ENCODE assay signal across 26 mouse cellular contexts in genomic region chr19:25220611-25221010, GRCm38 (mm10). TPM values are rescaled to one million over a fixed set of nuclear protein-coding genes. Genes with fewer than 3 reads are reported as not detected.
DNase-seq lines count a peak whose midpoint lies in the region; ATAC-seq and TF ChIP-seq lines count a peak whose summit lies in the region.
"Had no signal": no experiment of that assay in that cellular context is flagged by ENCODE, and none has a peak within 500 bp of the region (broad histone marks: within the 10 kb centered on the region; RNA-seq: fewer than 3 reads in every experiment).

No protein-coding gene starts in this region.

- 0 out of 2 replicates have a peak, but pooled peaks cover 6% of the 10 kb centered on the region for H3K4me1 ChIP-seq in kidney, embryonic 14.5 days (ENCODE audit: control insufficient read depth, insufficient read depth, low read length)
- peaks cover 15% of the 10 kb centered on the region; the same call in 1 of the 2 replicates for H3K4me1 ChIP-seq in kidney, adult 2 months (ENCODE audit: control insufficient read depth, insufficient read depth, low read length)
- H3K4me1 ChIP-seq: embryonic facial prominence, embryonic 15.5 days; hindbrain, embryonic 12.5 days; limb, embryonic 12.5 days; liver, embryonic 13.5 days; lung, embryonic 15.5 days had no signal

- TF ChIP-seq POLR2A in kidney, adult 2 months (IDR thresholded peaks at IDR 0.05; ENCODE audit: low read depth, low read length), result no peak

- peak; percentile 79 for DNase-seq in kidney, adult 11 months
- DNase-seq in kidney, adult 2 months, result peak; percentile 87
- peak; percentile 80 for DNase-seq in kidney, postnatal 14 days
- no peak for DNase-seq in thymus, postnatal 10 days (ENCODE audit: low spot score in 2 of 2)
- DNase-seq in layer of hippocampus, postnatal 36 days, result no peak
- no peak for DNase-seq in layer of hippocampus, adult 9-10 months (ENCODE audit: low spot score)
- DNase-seq: adrenal gland, adult 8-10 months; cerebellum, adult 11-12 months; cerebellum, postnatal 25 days; forebrain, postnatal 0 days; heart, adult 11 months; heart, postnatal 14 days; layer of hippocampus, adult 9-11 months; liver, embryonic 13.5 days; right cerebral cortex, postnatal 4 days; thymus, postnatal 36 days had no signal

- no peak overlapping the region for H3K4me3 ChIP-seq in kidney, embryonic 14.5 days (ENCODE audit: low read length)
- H3K4me3 ChIP-seq in kidney, adult 2 months (ENCODE audit: insufficient read depth, low read depth, low read length), result no peak overlapping the region
- H3K4me3 ChIP-seq: embryonic facial prominence, embryonic 15.5 days; heart, embryonic 12.5 days; hindbrain, embryonic 12.5 days; limb, embryonic 12.5 days; liver, embryonic 13.5 days; lung, embryonic 15.5 days had no signal

- no peaks in the 10 kb centered on the region for H3K9me3 ChIP-seq in kidney, embryonic 14.5 days (ENCODE audit: control insufficient read depth, low read length)
- H3K9me3 ChIP-seq: embryonic facial prominence, embryonic 15.5 days; heart, embryonic 12.5 days; hindbrain, embryonic 12.5 days; limb, embryonic 12.5 days; liver, embryonic 13.5 days; lung, embryonic 15.5 days had no signal

- no peak for ATAC-seq in kidney, embryonic 14.5 days (ENCODE audit: low FRiP score, low TSS enrichment)
- ATAC-seq: forebrain, postnatal 0 days had no signal

- 49% methylated on average over 2 of the region's 2 CpGs for WGBS in kidney, embryonic 14.5 days
- WGBS in kidney, adult 2 months, result 38% methylated on average over 2 of the region's 2 CpGs

- H3K36me3 ChIP-seq in kidney, embryonic 14.5 days (ENCODE audit: control insufficient read depth, insufficient read depth, low read length), result no peaks in the 10 kb centered on the region
- no peaks in the 10 kb centered on the region for H3K36me3 ChIP-seq in kidney, adult 2 months (ENCODE audit: control insufficient read depth, insufficient read depth, low read length)
- H3K36me3 ChIP-seq: embryonic facial prominence, embryonic 15.5 days; heart, embryonic 12.5 days; hindbrain, embryonic 12.5 days; limb, embryonic 12.5 days; liver, embryonic 13.5 days; lung, embryonic 15.5 days had no signal

- no peak for TF ChIP-seq CTCF in kidney, adult 2 months (conservative IDR thresholded peaks at IDR 0.05; ENCODE audit: insufficient read depth, insufficient read length, low read depth, low read length)

- no peak overlapping the region for H3K9ac ChIP-seq in kidney, embryonic 14.5 days (ENCODE audit: low read depth, low read length)
- H3K9ac ChIP-seq: embryonic facial prominence, embryonic 15.5 days; forebrain, postnatal 0 days; heart, embryonic 12.5 days; hindbrain, embryonic 12.5 days; limb, embryonic 12.5 days; liver, embryonic 13.5 days; lung, embryonic 15.5 days had no signal

- H3K27me3 ChIP-seq in kidney, embryonic 14.5 days (ENCODE audit: control insufficient read depth, insufficient read depth, low read length), result no peaks in the 10 kb centered on the region
- H3K27me3 ChIP-seq in kidney, adult 2 months (replicated peaks; ENCODE audit: control insufficient read depth, insufficient read depth, low read length), result no peaks in the 10 kb centered on the region
- H3K27me3 ChIP-seq: CH12.LX; embryonic facial prominence, embryonic 15.5 days; hindbrain, embryonic 12.5 days; limb, embryonic 12.5 days; liver, embryonic 13.5 days; lung, embryonic 15.5 days had no signal

- H3K27ac ChIP-seq in kidney, embryonic 14.5 days (ENCODE audit: low read depth, low read length), result no peak overlapping the region
- H3K27ac ChIP-seq in kidney, adult 2 months (ENCODE audit: insufficient read depth, low read depth, low read length), result peak overlapping the region; percentile 41; the same call in 1 of the 2 replicates
- H3K27ac ChIP-seq: embryonic facial prominence, embryonic 15.5 days; hindbrain, embryonic 12.5 days; limb, embryonic 12.5 days; liver, embryonic 13.5 days; lung, embryonic 15.5 days; macrophage had no signal

- no peak overlapping the region for H3K4me2 ChIP-seq in kidney, embryonic 14.5 days (replicated peaks; ENCODE audit: low read depth, low read length)
- H3K4me2 ChIP-seq: embryonic facial prominence, embryonic 15.5 days; heart, embryonic 12.5 days; hindbrain, embryonic 12.5 days; limb, embryonic 12.5 days; liver, embryonic 13.5 days; lung, embryonic 15.5 days; midbrain, embryonic 11.5 days had no signal

RNA-seq across cellular contexts. Expression of gene Kank1, which starts 16.2 kb away (rescaled TPM):
- polyA plus RNA-seq in kidney, embryonic 14.5 days (2014; fragmentation: Nextera tagmentation; extraction: Ambion mirVana), result 14.5 and 23.0 TPM in 2 replicates
- 56.0 and 68.7 TPM in 2 replicates for polyA plus RNA-seq in kidney, adult 2 months (2012; rRNA removed)
- total RNA-seq in layer of hippocampus, postnatal 36 days (2021), result 10 to 100 TPM; 21.7 to 24.8 TPM
- total RNA-seq: MEL had no signal
- polyA plus RNA-seq: macrophage had no signal

Comparison
In these comparisons a context has a peak if more than half of its experiments do, and no peak if none do; other contexts are left out.
1. DNase-seq: peak in kidney, adult 11 months (single experiment), kidney, adult 2 months (single experiment) and kidney, postnatal 14 days (single experiment); none in thymus, postnatal 10 days (0 of 2), layer of hippocampus, postnatal 36 days (0 of 2) and layer of hippocampus, adult 9-10 months (single experiment).